Mouse (Mus musculus) cortical plate, adult 2 months (tissue): ENCODE measurements around the gene Sdc1.

Experiments
- CTCF ChIP-seq: fragments of 200-500 bp; IDR thresholded peaks from 2 replicates; pipeline ENCODE4 v1.5.1; 2011; ENCODE audit warnings: mild to moderate bottlenecking, control low read depth, low read length; ENCODE audit not compliant: insufficient read depth; ENCODE audit errors: extremely low read depth
- POLR2A ChIP-seq: fragments of 200-500 bp; IDR thresholded peaks from 2 replicates; pipeline ENCODE4 v1.6.1; 2011; ENCODE audit warnings: mild to moderate bottlenecking, low read length, control low read depth; ENCODE audit not compliant: insufficient read depth; ENCODE audit errors: extremely low read depth

DNA sequence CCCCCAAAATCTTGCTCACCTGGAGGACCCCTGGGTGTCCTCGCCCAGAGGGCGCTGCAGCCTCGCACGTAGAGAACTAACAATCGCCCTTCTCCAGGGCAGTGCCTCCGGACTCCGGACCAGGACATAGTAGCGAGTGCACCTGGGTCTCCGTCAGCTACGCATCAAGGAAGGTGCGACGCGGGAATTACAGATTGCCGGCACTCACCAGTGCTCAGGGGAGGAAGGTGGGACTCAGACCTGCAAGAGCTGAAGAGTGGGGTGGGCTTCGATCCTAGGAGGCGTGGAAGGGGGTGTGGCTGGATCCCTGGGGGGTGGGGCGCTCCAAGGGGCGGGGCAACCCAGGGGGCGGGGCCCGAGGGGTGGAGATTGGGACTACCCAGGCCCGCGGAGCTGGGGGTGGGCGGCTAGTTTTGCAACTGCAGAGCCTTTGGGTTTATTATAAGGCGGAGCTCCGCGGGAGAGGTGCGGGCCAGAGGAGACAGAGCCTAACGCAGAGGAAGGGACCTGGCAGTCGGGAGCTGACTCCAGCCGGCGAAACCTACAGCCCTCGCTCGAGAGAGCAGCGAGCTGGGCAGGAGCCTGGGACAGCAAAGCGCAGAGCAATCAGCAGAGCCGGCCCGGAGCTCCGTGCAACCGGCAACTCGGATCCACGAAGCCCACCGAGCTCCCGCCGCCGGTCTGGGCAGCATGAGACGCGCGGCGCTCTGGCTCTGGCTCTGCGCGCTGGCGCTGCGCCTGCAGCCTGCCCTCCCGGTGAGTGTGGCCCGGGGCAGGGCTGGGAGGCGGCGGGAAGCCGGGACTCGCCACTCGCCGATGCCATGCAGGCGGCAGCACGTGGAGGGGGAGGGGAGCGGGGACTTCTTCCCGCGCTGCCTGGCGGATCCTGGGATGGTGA, at the start of gene Sdc1:
- no peak for TF ChIP-seq POLR2A
- no peak for TF ChIP-seq CTCF
